Mouse (Mus musculus): ENCODE results near the gene Pkp4. TPM values are rescaled to one million over a fixed set of nuclear protein-coding genes. Genes with fewer than 3 reads are reported as not detected.

The Pkp4 gene
- polyA plus RNA-seq, 1 experiment from 2014 or later = 30.8 TPM

DNA sequence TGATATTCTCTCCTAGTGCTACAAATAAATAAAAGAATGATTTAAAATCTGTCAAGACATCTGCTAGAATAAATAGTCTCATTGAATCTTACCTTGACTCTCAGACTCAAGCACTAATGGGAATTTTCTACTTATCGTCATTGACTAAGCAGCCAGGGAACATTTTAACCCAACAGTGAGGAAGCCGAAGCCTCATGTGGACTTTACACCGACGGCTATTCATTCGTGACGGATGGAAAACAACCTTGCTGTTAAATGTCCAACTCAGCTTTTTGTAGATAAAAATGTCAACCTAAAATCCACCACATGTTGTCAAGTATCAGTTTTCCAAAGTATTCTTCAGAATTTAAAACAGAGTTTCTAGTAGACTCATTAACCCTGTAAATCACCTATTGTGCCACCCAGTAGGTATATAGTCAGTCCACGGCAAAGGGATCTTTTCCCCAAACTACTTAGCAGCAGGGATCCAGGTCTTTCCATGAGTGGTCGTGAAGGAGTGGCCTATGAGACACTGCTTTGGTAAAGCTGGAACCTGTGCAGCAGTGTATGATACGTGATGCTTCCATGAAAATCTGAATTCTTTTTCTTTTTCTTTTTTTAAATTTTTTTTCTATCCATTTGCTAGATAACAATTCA, 9.0 kb downstream of the Pkp4 start:
- peak overlapping the region; percentile 26; the same call in 1 of the 2 replicates for H3K4me2 ChIP-seq
- ATAC-seq (ENCODE audit: borderline replicate concordance, extremely low read depth, low FRiP score, low TSS enrichment) = no peak
- no peak overlapping the region for H3K4me3 ChIP-seq
- H3K27me3 ChIP-seq = no peaks in the 10 kb centered on the region
- no peaks in the 10 kb centered on the region for H3K36me3 ChIP-seq
- 49% methylated on average over 9 of the region's 9 CpGs for WGBS
- H3K4me1 ChIP-seq = peaks cover 39% of the 10 kb centered on the region
- H3K27ac ChIP-seq = peak overlapping the region; percentile 50; the same call in 1 of the 2 replicates
- no peak overlapping the region for H3K9ac ChIP-seq
- H3K9me3 ChIP-seq = no peaks in the 10 kb centered on the region

DNA sequence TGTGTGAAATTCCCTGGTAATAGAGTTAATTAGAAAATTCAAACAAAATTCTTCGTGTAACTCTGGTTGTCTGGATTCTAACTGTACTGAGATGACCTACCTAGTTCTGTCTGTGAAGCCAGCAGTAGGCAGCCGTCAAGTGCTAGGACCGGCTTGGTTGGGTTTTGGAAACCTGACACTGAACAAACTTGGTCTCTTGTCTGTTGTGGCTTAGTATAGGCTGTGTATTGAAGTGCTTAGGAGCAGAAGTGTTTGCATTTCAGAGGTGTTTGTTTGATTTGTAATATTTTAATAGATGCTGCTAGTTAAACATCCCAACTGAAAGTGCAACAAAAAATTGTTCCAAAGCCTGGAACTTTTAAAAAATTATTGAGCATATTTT, 9.5 kb downstream of the Pkp4 start:
- 38% methylated on average over 3 of the region's 3 CpGs for WGBS
- H3K4me3 ChIP-seq = no peak overlapping the region
- H3K36me3 ChIP-seq = no peaks in the 10 kb centered on the region
- H3K4me2 ChIP-seq = peak overlapping the region; percentile 26; the same call in 1 of the 2 replicates
- H3K9ac ChIP-seq = no peak overlapping the region
- peaks cover 39% of the 10 kb centered on the region for H3K4me1 ChIP-seq
- H3K27me3 ChIP-seq = no peaks in the 10 kb centered on the region
- no peaks in the 10 kb centered on the region for H3K9me3 ChIP-seq
- ATAC-seq (ENCODE audit: borderline replicate concordance, extremely low read depth, low FRiP score, low TSS enrichment) = peak; percentile 81
- no peak overlapping the region for H3K27ac ChIP-seq

DNA sequence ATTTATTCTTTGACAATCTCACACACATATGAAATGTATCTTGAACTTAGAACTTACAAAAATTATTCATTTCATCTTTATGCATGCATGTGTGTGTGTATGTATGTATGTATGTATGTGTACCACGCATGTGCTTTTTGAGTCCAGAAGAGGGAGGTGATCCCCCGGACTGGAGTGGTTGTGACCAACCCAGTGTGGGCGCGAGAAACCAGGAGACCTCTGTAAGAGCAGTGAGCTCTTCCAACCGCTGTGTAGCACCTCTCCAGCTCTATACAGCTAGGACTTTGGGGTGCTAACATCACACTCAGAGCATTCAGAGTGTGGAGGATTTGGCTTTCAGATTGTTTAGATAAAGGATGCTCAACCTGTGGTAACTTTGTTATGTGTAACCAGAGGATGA, 9.9 kb downstream of the Pkp4 start:
- H3K4me2 ChIP-seq = peak overlapping the region; percentile 31; the same call in 1 of the 2 replicates
- WGBS = 59% methylated on average over 5 of the region's 5 CpGs
- peak; percentile 52; the same call in 1 of the 2 replicates for ATAC-seq (ENCODE audit: borderline replicate concordance, extremely low read depth, low FRiP score, low TSS enrichment)
- no peaks in the 10 kb centered on the region for H3K9me3 ChIP-seq
- no peak overlapping the region for H3K9ac ChIP-seq
- H3K27ac ChIP-seq = peak overlapping the region; percentile 57
- no peaks in the 10 kb centered on the region for H3K36me3 ChIP-seq
- no peaks in the 10 kb centered on the region for H3K27me3 ChIP-seq
- peaks cover 39% of the 10 kb centered on the region for H3K4me1 ChIP-seq
- no peak overlapping the region for H3K4me3 ChIP-seq

DNA sequence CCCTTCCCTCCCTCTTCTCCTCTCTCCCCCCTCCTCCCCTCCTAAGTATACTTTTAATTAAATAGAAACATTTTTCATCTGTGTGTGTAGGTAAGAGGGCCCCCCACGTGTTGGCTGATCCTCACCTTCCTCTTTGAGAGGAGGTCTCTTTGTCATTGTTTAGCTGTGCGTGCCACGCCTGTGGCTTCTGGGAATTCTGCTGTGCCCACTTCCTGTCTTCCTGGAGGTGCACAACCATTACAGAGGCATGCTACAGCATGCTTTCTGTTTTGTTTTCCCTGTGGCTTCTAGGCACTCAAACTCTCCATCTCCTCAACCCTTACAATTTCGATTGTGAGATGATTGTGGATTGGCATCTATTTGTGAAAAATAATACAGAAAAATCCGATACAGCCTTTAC, 10.9 kb downstream of the Pkp4 start:
- Histone ChIP-seq H3K9me3 (no peaks in the 10 kb centered on the region), H3K9ac (no peak overlapping the region), H3K36me3 (no peaks in the 10 kb centered on the region), H3K27ac (peak overlapping the region; percentile 57; the same call in 1 of the 2 replicates), H3K4me1 (peaks cover 45% of the 10 kb centered on the region), H3K4me3 (no peak overlapping the region), H3K4me2 (no peak overlapping the region), H3K27me3 (no peaks in the 10 kb centered on the region)
- 52% methylated on average over 5 of the region's 5 CpGs for WGBS
- ATAC-seq (ENCODE audit: borderline replicate concordance, extremely low read depth, low FRiP score, low TSS enrichment) = no peak

- H3K36me3 ChIP-seq = no peaks in the 10 kb centered on the region
- no peaks in the 10 kb centered on the region for H3K27me3 ChIP-seq
- 64% methylated on average over 6 of the region's 6 CpGs for WGBS
- H3K4me3 ChIP-seq = no peak overlapping the region
- H3K27ac ChIP-seq = peak overlapping the region; percentile 58
- ATAC-seq (ENCODE audit: borderline replicate concordance, extremely low read depth, low FRiP score, low TSS enrichment) = peak; percentile 61; the same call in 1 of the 2 replicates
- H3K4me1 ChIP-seq = peaks cover 47% of the 10 kb centered on the region
- H3K9ac ChIP-seq = no peak overlapping the region
- peak overlapping the region; percentile 14; the same call in 1 of the 2 replicates for H3K4me2 ChIP-seq
- no peaks in the 10 kb centered on the region for H3K9me3 ChIP-seq
These were observed 15.3 kb downstream of the Pkp4 start for GRCm38 (mm10) chr2:59175926-59176325.

- Histone ChIP-seq H3K4me2 (no peak overlapping the region), H3K9ac (no peak overlapping the region), H3K4me1 (peaks cover 35% of the 10 kb centered on the region), H3K4me3 (no peak overlapping the region), H3K27me3 (no peaks in the 10 kb centered on the region), H3K27ac (0 out of 2 replicates have a peak overlapping the region, but pooled peaks have one; percentile 38), H3K9me3 (no peaks in the 10 kb centered on the region), H3K36me3 (no peaks in the 10 kb centered on the region)
- WGBS = 79% methylated on average over 8 of the region's 8 CpGs
- ATAC-seq (ENCODE audit: borderline replicate concordance, extremely low read depth, low FRiP score, low TSS enrichment) = no peak
These were observed 17.5 kb downstream of the Pkp4 start for GRCm38 (mm10) chr2:59178191-59178590.

- Histone ChIP-seq H3K9ac (no peak overlapping the region), H3K4me1 (peaks cover 29% of the 10 kb centered on the region), H3K27ac (peak overlapping the region; percentile 38), H3K36me3 (no peaks in the 10 kb centered on the region; the same call in 1 of the 2 replicates), H3K4me2 (no peak overlapping the region), H3K4me3 (no peak overlapping the region), H3K9me3 (no peaks in the 10 kb centered on the region), H3K27me3 (no peaks in the 10 kb centered on the region)
- peak; percentile 58; the same call in 1 of the 2 replicates for ATAC-seq (ENCODE audit: borderline replicate concordance, extremely low read depth, low FRiP score, low TSS enrichment)
- 15% methylated on average over 4 of the region's 4 CpGs for WGBS
These were observed 18.3 kb downstream of the Pkp4 start for GRCm38 (mm10) chr2:59178960-59179359.

GRCm38 (mm10) chr2:59179487-59179886, 18.8 kb downstream of the Pkp4 start:
- Histone ChIP-seq H3K9ac (no peak overlapping the region), H3K4me3 (no peak overlapping the region), H3K4me1 (peaks cover 27% of the 10 kb centered on the region), H3K27ac (peak overlapping the region; percentile 38; the same call in 1 of the 2 replicates), H3K27me3 (no peaks in the 10 kb centered on the region), H3K4me2 (no peak overlapping the region), H3K36me3 (no peaks in the 10 kb centered on the region; the same call in 1 of the 2 replicates), H3K9me3 (no peaks in the 10 kb centered on the region)
- 0 out of 2 replicates have a peak, but pooled peaks have one; percentile 21 for ATAC-seq (ENCODE audit: borderline replicate concordance, extremely low read depth, low FRiP score, low TSS enrichment)
- 31% methylated on average over 5 of the region's 5 CpGs for WGBS

DNA sequence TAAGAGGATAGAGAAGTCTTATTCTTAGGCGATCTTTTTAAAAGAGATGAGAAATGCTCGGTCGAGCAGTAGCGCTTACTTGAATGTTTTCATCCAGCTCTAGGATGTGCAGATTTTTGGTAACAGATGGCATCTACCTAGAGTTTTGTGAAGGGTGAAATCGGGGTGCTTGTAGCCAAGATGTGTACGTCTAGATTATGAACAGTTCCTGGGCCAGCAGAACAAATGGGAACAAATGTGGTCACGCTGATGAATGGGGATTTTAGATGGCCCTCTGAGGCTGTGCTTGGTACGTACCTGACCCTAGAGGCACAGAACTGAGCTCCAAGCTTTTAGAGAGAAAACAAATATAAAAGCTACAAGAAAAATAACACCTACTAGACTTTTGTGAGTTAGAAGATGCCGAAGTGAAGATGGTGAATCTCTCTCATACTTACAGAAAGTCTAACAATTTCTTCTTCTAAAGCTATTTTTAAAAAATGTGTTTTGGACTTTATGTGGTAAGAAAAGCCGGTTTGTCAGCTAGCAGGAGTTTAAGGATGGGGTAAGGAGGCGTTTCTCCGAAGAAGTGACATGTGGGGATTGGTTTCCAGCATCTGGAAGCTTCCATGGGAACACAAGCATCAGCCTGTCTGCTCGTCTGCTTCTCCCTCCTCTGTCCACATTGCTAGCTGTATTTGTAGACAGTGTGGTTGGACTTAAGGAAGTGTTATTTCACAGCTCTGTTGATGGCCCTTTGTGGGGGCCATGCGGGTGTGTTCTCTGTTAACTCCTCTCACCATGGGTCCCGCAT, 20.9 kb downstream of the Pkp4 start:
- Histone ChIP-seq H3K9me3 (no peaks in the 10 kb centered on the region), H3K4me2 (no peak overlapping the region), H3K4me3 (no peak overlapping the region), H3K27ac (no peak overlapping the region), H3K36me3 (no peaks in the 10 kb centered on the region; the same call in 1 of the 2 replicates), H3K9ac (no peak overlapping the region), H3K4me1 (peaks cover 22% of the 10 kb centered on the region), H3K27me3 (no peaks in the 10 kb centered on the region)
- 79% methylated on average over 15 of the region's 15 CpGs for WGBS
- ATAC-seq (ENCODE audit: borderline replicate concordance, extremely low read depth, low FRiP score, low TSS enrichment) = no peak

DNA sequence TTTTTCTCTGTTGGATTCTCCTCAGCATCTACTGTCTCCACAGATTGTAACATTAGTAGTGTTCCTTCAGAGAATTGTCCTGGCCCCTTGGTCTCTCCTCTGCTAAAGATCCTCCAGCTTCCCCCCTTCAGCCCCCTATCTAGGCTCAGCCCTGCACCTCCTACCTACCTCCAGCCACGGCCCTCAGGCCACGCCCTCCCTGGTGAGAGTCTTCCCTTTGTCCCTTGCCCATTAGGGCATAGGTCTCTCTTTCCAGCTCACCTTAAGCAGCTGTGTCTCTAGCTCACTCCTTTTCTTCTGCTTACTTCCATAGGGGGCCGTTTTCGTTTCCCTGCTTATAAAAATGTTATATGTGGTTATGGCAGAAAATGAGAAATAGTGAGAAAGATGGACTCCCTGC, 22.9 kb downstream of the Pkp4 start:
- no peaks in the 10 kb centered on the region for H3K27me3 ChIP-seq
- no peak for ATAC-seq (ENCODE audit: borderline replicate concordance, extremely low read depth, low FRiP score, low TSS enrichment)
- peaks cover 13% of the 10 kb centered on the region for H3K4me1 ChIP-seq
- H3K9me3 ChIP-seq = no peaks in the 10 kb centered on the region
- no peak overlapping the region for H3K4me2 ChIP-seq
- H3K9ac ChIP-seq = no peak overlapping the region
- H3K36me3 ChIP-seq = peaks cover 5% of the 10 kb centered on the region; the same call in 1 of the 2 replicates
- WGBS = 86% methylated on average over 4 of the region's 4 CpGs
- no peak overlapping the region for H3K27ac ChIP-seq
- H3K4me3 ChIP-seq = no peak overlapping the region

DNA sequence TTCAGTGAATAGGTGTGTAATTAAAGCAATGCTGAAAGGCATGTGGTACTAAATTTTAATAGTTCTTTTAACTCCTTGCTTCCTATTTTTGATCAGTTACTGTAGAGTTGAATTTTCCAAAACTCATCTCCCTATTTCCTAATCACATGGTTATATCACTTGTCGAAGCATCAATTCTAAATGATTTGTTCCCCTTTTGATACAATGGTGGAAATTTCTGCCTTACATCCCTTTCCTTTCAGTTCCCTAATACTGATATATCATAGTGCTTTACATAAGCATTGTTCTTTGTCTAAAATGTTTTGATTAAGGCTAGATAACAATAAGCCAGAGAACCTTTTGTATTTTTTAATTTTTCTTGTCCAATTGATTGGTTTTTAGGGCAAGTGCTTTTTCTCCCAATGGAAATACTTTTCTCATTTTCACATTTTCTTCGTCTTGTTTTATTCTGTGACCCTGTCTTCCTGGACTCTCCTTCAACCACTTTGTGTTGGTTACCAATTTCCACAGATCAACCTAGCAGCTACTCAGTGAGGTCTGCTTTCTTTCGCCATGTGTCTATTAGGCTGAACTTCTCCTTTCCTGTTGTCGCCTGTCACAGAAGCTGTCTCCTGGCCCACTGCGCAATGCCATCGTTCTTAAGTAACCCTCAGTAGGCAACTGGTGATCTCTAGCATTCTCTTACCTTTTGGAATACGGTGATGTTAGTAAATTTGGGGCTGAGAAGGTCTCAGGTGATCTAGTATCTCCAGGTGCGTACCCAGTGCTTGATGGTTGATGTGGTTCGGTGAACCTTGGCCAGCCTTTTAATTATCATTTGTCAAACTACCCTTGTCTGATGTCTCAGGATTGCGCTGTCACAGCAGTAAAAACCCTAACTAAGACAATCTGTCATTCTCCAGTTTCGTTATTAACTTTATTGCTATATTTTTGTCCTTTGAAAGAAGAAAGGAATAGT, 23.7 kb downstream of the Pkp4 start:
- ATAC-seq (ENCODE audit: borderline replicate concordance, extremely low read depth, low FRiP score, low TSS enrichment) = no peak
- Histone ChIP-seq H3K27me3 (no peaks in the 10 kb centered on the region), H3K27ac (no peak overlapping the region), H3K4me3 (no peak overlapping the region), H3K9ac (no peak overlapping the region), H3K4me1 (peaks cover 5% of the 10 kb centered on the region; the same call in 1 of the 2 replicates), H3K36me3 (peaks cover 5% of the 10 kb centered on the region; the same call in 1 of the 2 replicates), H3K4me2 (no peak overlapping the region), H3K9me3 (no peaks in the 10 kb centered on the region)
- 88% methylated on average over 11 of the region's 11 CpGs for WGBS

Measured in lung, embryonic 15.5 days (tissue).